ENCODE assay signal across 8 mouse cellular contexts in the genomic region with DNA sequence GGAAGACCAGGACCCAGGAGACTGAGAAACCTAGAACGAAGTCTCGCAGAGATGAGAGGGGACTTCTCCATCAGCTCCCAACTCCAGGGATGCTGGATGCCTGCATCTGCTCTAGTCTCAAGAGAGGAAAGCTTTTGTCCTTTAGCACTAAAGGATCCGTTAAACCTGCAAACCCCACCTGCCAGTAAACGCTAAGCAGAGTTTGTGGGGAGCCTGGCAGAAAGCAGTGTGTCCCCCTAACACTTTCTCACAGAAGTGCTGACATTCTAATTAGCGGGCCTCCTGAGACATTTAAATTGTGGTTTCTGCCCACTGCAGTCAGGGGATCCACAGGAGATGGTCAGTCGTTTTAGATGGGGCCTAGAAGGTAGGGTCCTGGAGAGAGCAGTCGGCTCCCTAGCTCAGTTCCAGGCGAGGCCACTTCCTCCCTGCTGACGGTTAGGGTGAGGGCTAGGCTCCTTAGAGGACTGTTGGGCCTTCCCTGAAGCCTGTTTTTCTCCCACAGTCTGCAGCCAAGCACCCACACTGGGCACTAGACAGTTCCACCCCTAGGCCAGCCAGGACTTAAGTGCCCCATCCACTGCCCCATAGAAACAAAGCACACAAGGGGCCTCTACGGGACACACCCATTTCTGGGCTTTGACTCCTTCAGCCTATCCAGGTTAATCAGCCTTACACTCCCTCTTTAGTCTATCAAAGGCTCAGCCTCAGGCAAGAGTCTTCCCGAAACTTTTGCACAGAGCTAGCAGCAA. TPM values are rescaled to one million over a fixed set of nuclear protein-coding genes. Genes with fewer than 3 reads are reported as not detected.
A peak's percentile ranks its signal among the peaks of the same experiment; 100 is the strongest.
DNase-seq lines count a peak whose midpoint lies in the region; ATAC-seq lines count a peak whose summit lies in the region.

No protein-coding gene starts in this region.

- WGBS in heart, embryonic 12.5 days, result 31% methylated on average over 11 of the region's 11 CpGs
- 14% methylated on average over 11 of the region's 11 CpGs for WGBS in embryonic facial prominence, embryonic 12.5 days
- WGBS in intestine, embryonic 16.5 days, result 40% methylated on average over 11 of the region's 11 CpGs
- WGBS in midbrain, embryonic 13.5 days, result 23% methylated on average over 11 of the region's 11 CpGs

- H3K4me3 ChIP-seq in heart, embryonic 12.5 days, result peak overlapping the region; percentile 66
- peak overlapping the region; percentile 60 for H3K4me3 ChIP-seq in embryonic facial prominence, embryonic 12.5 days
- peak overlapping the region; percentile 65 for H3K4me3 ChIP-seq in intestine, embryonic 16.5 days (ENCODE audit: low read length)
- peak overlapping the region; percentile 68 for H3K4me3 ChIP-seq in midbrain, embryonic 13.5 days (replicated peaks)

- no peak for DNase-seq in heart, postnatal 10 days
- no peak for DNase-seq in B cell, adult 2 months
- no peak for DNase-seq in testis, postnatal 10 days (ENCODE audit: low spot score)
- no peak for DNase-seq in layer of hippocampus, adult 9-11 months

- peaks cover 23% of the 10 kb centered on the region for H3K4me1 ChIP-seq in heart, embryonic 12.5 days (replicated peaks)
- peaks cover 21% of the 10 kb centered on the region for H3K4me1 ChIP-seq in embryonic facial prominence, embryonic 12.5 days
- peaks cover 25% of the 10 kb centered on the region for H3K4me1 ChIP-seq in intestine, embryonic 16.5 days (ENCODE audit: control insufficient read depth, insufficient read depth, low read length)
- H3K4me1 ChIP-seq in midbrain, embryonic 13.5 days (replicated peaks), result peaks cover 21% of the 10 kb centered on the region

- peak overlapping the region; percentile 99 for H3K4me2 ChIP-seq in heart, embryonic 12.5 days
- H3K4me2 ChIP-seq in embryonic facial prominence, embryonic 12.5 days (replicated peaks), result peak overlapping the region; percentile 99
- peak overlapping the region; percentile 98 for H3K4me2 ChIP-seq in intestine, embryonic 16.5 days (ENCODE audit: low read depth, low read length)
- peak overlapping the region; percentile 98 for H3K4me2 ChIP-seq in midbrain, embryonic 13.5 days (replicated peaks)

- no peaks in the 10 kb centered on the region for H3K9me3 ChIP-seq in heart, embryonic 12.5 days (replicated peaks)
- no peaks in the 10 kb centered on the region for H3K9me3 ChIP-seq in embryonic facial prominence, embryonic 12.5 days
- no peaks in the 10 kb centered on the region for H3K9me3 ChIP-seq in intestine, embryonic 16.5 days (ENCODE audit: control insufficient read depth, low read length)
- H3K9me3 ChIP-seq in midbrain, embryonic 13.5 days, result no peaks in the 10 kb centered on the region

- ATAC-seq in heart, embryonic 12.5 days (ENCODE audit: insufficient number of reproducible peaks, low FRiP score), result no peak
- no peak for ATAC-seq in embryonic facial prominence, embryonic 12.5 days (ENCODE audit: insufficient number of reproducible peaks, insufficient read depth, low FRiP score, low TSS enrichment)
- no peak for ATAC-seq in intestine, embryonic 16.5 days
- no peak for ATAC-seq in midbrain, embryonic 13.5 days

- no peak overlapping the region for H3K27ac ChIP-seq in heart, embryonic 12.5 days (ENCODE audit: poor library complexity, severe bottlenecking)
- no peak overlapping the region for H3K27ac ChIP-seq in embryonic facial prominence, embryonic 12.5 days
- H3K27ac ChIP-seq in intestine, embryonic 16.5 days (ENCODE audit: low read length), result no peak overlapping the region
- peak overlapping the region; percentile 39; the same call in 1 of the 2 replicates for H3K27ac ChIP-seq in midbrain, embryonic 13.5 days

- intact Hi-C loops in heart, postnatal 10 days (cut with DNase I), result loop anchor here (2.0 kb wide), 1 partner anchor 84 kb away; no protein-coding TSS in a partner anchor

- no peaks in the 10 kb centered on the region for H3K36me3 ChIP-seq in heart, embryonic 12.5 days
- H3K36me3 ChIP-seq in embryonic facial prominence, embryonic 12.5 days, result no peaks in the 10 kb centered on the region
- H3K36me3 ChIP-seq in intestine, embryonic 16.5 days (ENCODE audit: control insufficient read depth, insufficient read depth, low read length), result no peaks in the 10 kb centered on the region
- no peaks in the 10 kb centered on the region for H3K36me3 ChIP-seq in midbrain, embryonic 13.5 days

- H3K27me3 ChIP-seq in heart, embryonic 12.5 days (replicated peaks), result peaks cover 75% of the 10 kb centered on the region
- H3K27me3 ChIP-seq in embryonic facial prominence, embryonic 12.5 days, result peaks cover 67% of the 10 kb centered on the region
- H3K27me3 ChIP-seq in intestine, embryonic 16.5 days (replicated peaks; ENCODE audit: control insufficient read depth, insufficient read depth, low read length), result peaks cover 22% of the 10 kb centered on the region
- peaks cover 68% of the 10 kb centered on the region for H3K27me3 ChIP-seq in midbrain, embryonic 13.5 days

- peak overlapping the region; percentile 64 for H3K9ac ChIP-seq in heart, embryonic 12.5 days
- peak overlapping the region; percentile 70 for H3K9ac ChIP-seq in embryonic facial prominence, embryonic 12.5 days
- peak overlapping the region; percentile 69 for H3K9ac ChIP-seq in intestine, embryonic 16.5 days (ENCODE audit: low read depth, low read length)
- peak overlapping the region; percentile 80 for H3K9ac ChIP-seq in midbrain, embryonic 13.5 days (replicated peaks)

RNA-seq across cellular contexts. Expression of a gene that starts 0.8 kb away (rescaled TPM):
- 0.13 and 0.17 TPM in 2 replicates for polyA plus RNA-seq in heart, embryonic 12.5 days (2016; fragmentation: Nextera tagmentation; extraction: Ambion mirVana)
- total RNA-seq in heart, postnatal 10 days (2021), result 1 to 10 TPM; 1.3 to 2.1 TPM
- 0.24 and 0.33 TPM in 2 replicates for polyA plus RNA-seq in embryonic facial prominence, embryonic 12.5 days (2016; fragmentation: Nextera tagmentation; extraction: Ambion mirVana)
- polyA plus RNA-seq in intestine, embryonic 16.5 days (2015; fragmentation: Nextera tagmentation; extraction: Ambion mirVana), result 0.35 and 0.37 TPM in 2 replicates
- 1.8 and 2.1 TPM in 2 replicates for polyA plus RNA-seq in midbrain, embryonic 13.5 days (2015; fragmentation: Nextera tagmentation; extraction: Ambion mirVana)
